8 mouse cellular contexts compared by ENCODE assay signal in genomic region chr5:124050095-124051050, GRCm38 (mm10). TPM values are rescaled to one million over a fixed set of nuclear protein-coding genes. Genes with fewer than 3 reads are reported as not detected.
DNase-seq lines count a peak whose midpoint lies in the region; ATAC-seq lines count a peak whose summit lies in the region.

No protein-coding gene starts in this region.

- H3K4me3 ChIP-seq in heart, embryonic 10.5 days: peak overlapping the region; percentile 20; the same call in 1 of the 2 replicates
- H3K4me3 ChIP-seq in limb, embryonic 15.5 days: no peak overlapping the region
- no peak overlapping the region for H3K4me3 ChIP-seq in midbrain, embryonic 13.5 days (replicated peaks)

- H3K27me3 ChIP-seq in heart, embryonic 10.5 days (ENCODE audit: insufficient read depth, poor library complexity, severe bottlenecking): no peaks in the 10 kb centered on the region
- no peaks in the 10 kb centered on the region for H3K27me3 ChIP-seq in limb, embryonic 15.5 days
- peaks cover 12% of the 10 kb centered on the region; the same call in 1 of the 2 replicates for H3K27me3 ChIP-seq in midbrain, embryonic 13.5 days

- peak; percentile 69 for DNase-seq in CD4-positive, CD25-positive, alpha-beta regulatory T cell, adult 2 months (ENCODE audit: low read depth, low spot score)
- DNase-seq in heart, embryonic 10.5 days (ENCODE audit: low spot score): peak; percentile 85
- DNase-seq in thymus, postnatal 4 days: peak; percentile 73
- DNase-seq in frontal cortex, postnatal 25 days (ENCODE audit: low spot score in 2 of 2): no peak
- DNase-seq in layer of hippocampus, adult 9-11 months: no peak

- no peaks in the 10 kb centered on the region for H3K9me3 ChIP-seq in heart, embryonic 10.5 days
- H3K9me3 ChIP-seq in limb, embryonic 15.5 days: no peaks in the 10 kb centered on the region
- H3K9me3 ChIP-seq in midbrain, embryonic 13.5 days: no peaks in the 10 kb centered on the region

- peak; percentile 86 for ATAC-seq in activated CD4-positive, CD25-positive, alpha-beta regulatory T cell, adult 4 months
- ATAC-seq in limb, embryonic 15.5 days (ENCODE audit: insufficient number of reproducible peaks, low FRiP score, low TSS enrichment, low read depth): no peak
- no peak for ATAC-seq in midbrain, embryonic 13.5 days

- no peaks in the 10 kb centered on the region for H3K36me3 ChIP-seq in heart, embryonic 10.5 days
- H3K36me3 ChIP-seq in limb, embryonic 15.5 days: no peaks in the 10 kb centered on the region
- H3K36me3 ChIP-seq in midbrain, embryonic 13.5 days: no peaks in the 10 kb centered on the region

- H3K9ac ChIP-seq in limb, embryonic 15.5 days: no peak overlapping the region
- H3K9ac ChIP-seq in midbrain, embryonic 13.5 days (replicated peaks): 0 out of 2 replicates have a peak overlapping the region, but pooled peaks have one; percentile 5

- 16% methylated on average over 14 of the region's 14 CpGs for WGBS in heart, embryonic 10.5 days
- 37% methylated on average over 14 of the region's 14 CpGs for WGBS in limb, embryonic 15.5 days
- 56% methylated on average over 14 of the region's 14 CpGs for WGBS in midbrain, embryonic 13.5 days

- H3K4me2 ChIP-seq in limb, embryonic 15.5 days: no peak overlapping the region
- no peak overlapping the region for H3K4me2 ChIP-seq in midbrain, embryonic 13.5 days (replicated peaks)

- H3K4me1 ChIP-seq in heart, embryonic 10.5 days: peaks cover 55% of the 10 kb centered on the region
- H3K4me1 ChIP-seq in limb, embryonic 15.5 days: peaks cover 25% of the 10 kb centered on the region
- peaks cover 18% of the 10 kb centered on the region for H3K4me1 ChIP-seq in midbrain, embryonic 13.5 days (replicated peaks)

- peak overlapping the region; percentile 83 for H3K27ac ChIP-seq in heart, embryonic 10.5 days
- peak overlapping the region; percentile 82 for H3K27ac ChIP-seq in limb, embryonic 15.5 days
- H3K27ac ChIP-seq in midbrain, embryonic 13.5 days: peak overlapping the region; percentile 68

RNA-seq across cellular contexts. Expression of gene Vps37b, which starts 18.3 kb away (rescaled TPM):
- 10 to 100 TPM; 17.6 to 22.8 TPM for polyA plus RNA-seq in activated CD4-positive, CD25-positive, alpha-beta regulatory T cell, adult 4 months (2017; shearing (Covaris generic))
- 54.0 and 61.4 TPM in 2 replicates for polyA plus RNA-seq in heart, embryonic 10.5 days (2016; fragmentation: Nextera tagmentation; extraction: Ambion mirVana)
- polyA plus RNA-seq in limb, embryonic 15.5 days (2015; fragmentation: Nextera tagmentation; extraction: Ambion mirVana): 34.7 and 37.8 TPM in 2 replicates
- polyA plus RNA-seq in midbrain, embryonic 13.5 days (2015; fragmentation: Nextera tagmentation; extraction: Ambion mirVana): 71.5 and 79.3 TPM in 2 replicates

RNA-seq across cellular contexts. Expression of gene Abcb9, which starts 45.2 kb away (rescaled TPM):
- 10 to 100 TPM; 12.0 to 23.4 TPM for polyA plus RNA-seq in activated CD4-positive, CD25-positive, alpha-beta regulatory T cell, adult 4 months (2017; shearing (Covaris generic))
- 0.89 and 2.4 TPM in 2 replicates for polyA plus RNA-seq in heart, embryonic 10.5 days (2016; fragmentation: Nextera tagmentation; extraction: Ambion mirVana)
- polyA plus RNA-seq in limb, embryonic 15.5 days (2015; fragmentation: Nextera tagmentation; extraction: Ambion mirVana): 2.9 and 3.1 TPM in 2 replicates
- 4.7 and 4.9 TPM in 2 replicates for polyA plus RNA-seq in midbrain, embryonic 13.5 days (2015; fragmentation: Nextera tagmentation; extraction: Ambion mirVana)

Comparison
In these comparisons a context has a peak if more than half of its experiments do, and no peak if none do; other contexts are left out.
1. DNase-seq: peak in CD4-positive, CD25-positive, alpha-beta regulatory T cell, adult 2 months (single experiment), heart, embryonic 10.5 days (single experiment) and thymus, postnatal 4 days (single experiment); none in frontal cortex, postnatal 25 days (0 of 2) and layer of hippocampus, adult 9-11 months (single experiment).
2. Peak in every context shown above with its lines, with median percentiles within 50 percentile points of each other: H3K27ac ChIP-seq.